Mouse (Mus musculus) adrenal gland, postnatal 14 days (tissue): Measurements from ENCODE around the gene Actn4. TPM values are rescaled to one million over a fixed set of nuclear protein-coding genes. Genes with fewer than 3 reads are reported as not detected.

ENCODE experiments used
- DNase-seq: peaks from one replicate; pipeline ENCODE4 v3.0.0; 2021; ENCODE audit warnings: mixed read lengths
- total RNA-seq: library from RNA; stranded (reverse); gene quantifications from 2 replicates; pipeline ENCODE4 v1.2.3, GENCODE M21; 2021

The Actn4 gene
- total RNA-seq, 1 experiment from 2014 or later, result 282 TPM

GRCm38 (mm10) chr7:28950346-28951037 lies 11.6 kb downstream of the Actn4 start:
- DNase-seq, result no peak

GRCm38 (mm10) chr7:28949298-28949697 lies 12.8 kb downstream of the Actn4 start:
- no peak for DNase-seq

- no peak for DNase-seq
These were observed 13.4 kb downstream of the Actn4 start for GRCm38 (mm10) chr7:28948746-28949145.

GRCm38 (mm10) chr7:28946271-28946610 lies 15.9 kb downstream of the Actn4 start:
- DNase-seq, result no peak

- no peak for DNase-seq
These were observed 16.5 kb downstream of the Actn4 start for GRCm38 (mm10) chr7:28945416-28946270.

- no peak for DNase-seq
These were observed 17.3 kb downstream of the Actn4 start for GRCm38 (mm10) chr7:28944756-28945415.

- DNase-seq, result no peak
These were observed 18.5 kb downstream of the Actn4 start for GRCm38 (mm10) chr7:28943451-28944180.

GRCm38 (mm10) chr7:28941542-28941941 lies 20.6 kb downstream of the Actn4 start:
- DNase-seq, result no peak

GRCm38 (mm10) chr7:28941129-28941528 lies 21.0 kb downstream of the Actn4 start:
- DNase-seq, result no peak

GRCm38 (mm10) chr7:28939418-28940183 lies 22.5 kb downstream of the Actn4 start:
- peak; percentile 50 for DNase-seq

- DNase-seq, result no peak
These were observed 23.5 kb downstream of the Actn4 start for GRCm38 (mm10) chr7:28938654-28939053.

- no peak for DNase-seq
These were observed 25.4 kb downstream of the Actn4 start for GRCm38 (mm10) chr7:28936787-28937186.

GRCm38 (mm10) chr7:28933825-28934224 lies 28.3 kb downstream of the Actn4 start:
- no peak for DNase-seq

- peak; percentile 49 for DNase-seq
These were observed 29.6 kb downstream of the Actn4 start for GRCm38 (mm10) chr7:28932421-28933041.

- no peak for DNase-seq
These were observed 30.5 kb downstream of the Actn4 start for GRCm38 (mm10) chr7:28931695-28932039.

- no peak for DNase-seq
These were observed 31.0 kb downstream of the Actn4 start for GRCm38 (mm10) chr7:28931032-28931694.

- DNase-seq, result peak; percentile 44
These were observed 31.7 kb downstream of the Actn4 start for GRCm38 (mm10) chr7:28930320-28931031.

- peak; percentile 37 for DNase-seq
These were observed 32.8 kb downstream of the Actn4 start for GRCm38 (mm10) chr7:28929381-28929780.

- peak; percentile 18 for DNase-seq
These were observed 36.0 kb downstream of the Actn4 start for GRCm38 (mm10) chr7:28926172-28926571.

- peak; percentile 90 for DNase-seq
These were observed 36.8 kb downstream of the Actn4 start for GRCm38 (mm10) chr7:28925317-28925716.
